Mouse (Mus musculus) hindbrain, postnatal 0 days (tissue): ENCODE data around the gene Kctd19. TPM values are rescaled to one million over a fixed set of nuclear protein-coding genes. Genes with fewer than 3 reads are reported as not detected.

Source experiments
- ATAC-seq: fragments of 200-750 bp; cut with Nextera tagmentation; 2 replicates; pipeline ENCODE4 v1.8.0; 2017; ENCODE audit warnings: mild to moderate bottlenecking, moderate TSS enrichment, moderate library complexity
- DNase-seq: peaks from one replicate; pipeline ENCODE4 v3.0.0-alpha.2; 2015; ENCODE audit warnings: low spot score
- H3K27ac ChIP-seq: fragments of 300-500 bp; sonication (generic); 2 replicates; pipeline ENCODE4 v1.5.1; 2014; ENCODE audit warnings: mild to moderate bottlenecking
- H3K27me3 ChIP-seq: fragments of 300-500 bp; sonication (generic); 2 replicates; pipeline ENCODE4 v1.6.1; 2014; ENCODE audit warnings: low read length, mixed read lengths; ENCODE audit not compliant: insufficient read depth
- H3K36me3 ChIP-seq: fragments of 300-500 bp; sonication (generic); 2 replicates; pipeline ENCODE4 v1.6.1; 2014; ENCODE audit warnings: low read length, mixed read lengths; ENCODE audit not compliant: insufficient read depth
- H3K4me1 ChIP-seq: fragments of 300-500 bp; sonication (generic); 2 replicates; pipeline ENCODE4 v1.6.1; 2014; ENCODE audit warnings: antibody characterized with exemption, low read length, mixed read lengths; ENCODE audit not compliant: insufficient read depth
- H3K4me2 ChIP-seq: fragments of 300-500 bp; sonication (generic); 2 replicates; pipeline ENCODE4 v1.6.1; 2014; ENCODE audit warnings: low read depth, mild to moderate bottlenecking, low read length, moderate library complexity, mixed read lengths
- H3K4me3 ChIP-seq: fragments of 300-500 bp; sonication (generic); 2 replicates; pipeline ENCODE4 v1.5.1; 2014; ENCODE audit warnings: low read length
- H3K9ac ChIP-seq: fragments of 300-500 bp; sonication (generic); replicated peaks from 2 replicates; pipeline ENCODE4 v1.6.1; 2014; ENCODE audit warnings: mild to moderate bottlenecking, low read length, moderate library complexity, mixed read lengths
- H3K9me3 ChIP-seq: fragments of 300-500 bp; sonication (generic); 2 replicates; pipeline ENCODE4 v1.6.1; 2016; ENCODE audit warnings: low read length, mixed read lengths
- CTCF ChIP-seq: IDR thresholded peaks from 2 replicates; pipeline ENCODE4 v1.5.1; 2016; ENCODE audit warnings: antibody characterized with exemption, control low read depth, low read depth
- WGBS: fragments of 180-500 bp; shearing (Covaris S2); extraction: QIAGEN DNeasy Blood & Tissue Kit; methylation state at CpG from one replicate; pipeline ENCODE4 v1.1.7; 2014; 5-methylcytosine and 5-hydroxymethylcytosine counted together
- polyA plus RNA-seq: library from polyadenylated mRNA; unstranded; fragments of >200 nt; fragmentation: Nextera tagmentation; extraction: Ambion mirVana; gene quantifications from 2 replicates; pipeline ENCODE4 v1.2.1, GENCODE M21; 2015
- total RNA-seq: library from RNA; depleted of rRNA; stranded (reverse); fragments of >200 nt; gene quantifications from 2 replicates; pipeline ENCODE4 v1.2.3, GENCODE M21; 2014

Gene Kctd19
- total and polyA plus RNA-seq, 2 experiments from 2014 or later, result 0.09 to 0.16 TPM

DNA sequence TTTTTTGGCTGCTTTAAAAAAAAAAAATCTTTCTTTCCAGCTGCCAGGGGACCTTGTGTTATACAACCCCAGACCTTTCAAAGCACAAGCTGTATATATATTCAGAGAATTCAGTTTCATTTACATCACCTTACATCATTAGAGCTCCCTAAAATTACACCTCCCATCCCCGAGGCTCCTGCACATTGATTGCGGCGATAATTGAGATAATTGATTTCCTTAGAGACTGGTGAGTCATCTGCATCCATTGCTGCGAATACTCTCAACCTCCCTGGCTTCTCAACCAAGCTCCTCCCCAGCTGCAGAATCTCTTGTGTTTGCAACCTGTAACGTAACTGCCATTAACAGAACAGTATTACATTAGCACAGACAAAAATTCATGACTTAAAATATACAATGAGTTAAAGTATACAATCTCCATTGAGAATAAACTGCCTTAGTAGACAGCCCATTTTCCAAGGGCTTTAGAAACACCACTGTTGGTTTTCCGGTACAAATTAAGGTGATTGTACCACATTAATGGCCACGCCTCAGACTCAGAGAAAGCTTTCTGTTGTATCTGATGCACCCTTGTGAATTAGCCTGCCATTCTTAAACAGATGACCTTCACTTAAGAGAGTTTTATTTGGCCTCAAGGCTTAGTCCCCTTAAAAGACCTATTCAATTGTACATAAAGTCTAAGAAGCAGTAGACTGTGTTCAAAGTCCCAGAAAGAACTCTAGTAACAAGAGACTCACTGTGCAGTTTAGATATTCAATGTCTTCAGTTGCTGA lies 18.6 kb upstream of the Kctd19 start:
- no peak overlapping the region for H3K4me3 ChIP-seq
- H3K4me2 ChIP-seq, result no peak overlapping the region
- ATAC-seq (no peak), DNase-seq (no peak)
- no peaks in the 10 kb centered on the region for H3K36me3 ChIP-seq
- 52% methylated on average over 7 of the region's 7 CpGs for WGBS
- H3K9ac ChIP-seq, result no peak overlapping the region
- H3K9me3 ChIP-seq, result no peaks in the 10 kb centered on the region
- TF ChIP-seq CTCF, result no peak
- H3K27me3 ChIP-seq, result no peaks in the 10 kb centered on the region
- H3K27ac ChIP-seq, result no peak overlapping the region
- H3K4me1 ChIP-seq, result peaks cover 11% of the 10 kb centered on the region

DNA sequence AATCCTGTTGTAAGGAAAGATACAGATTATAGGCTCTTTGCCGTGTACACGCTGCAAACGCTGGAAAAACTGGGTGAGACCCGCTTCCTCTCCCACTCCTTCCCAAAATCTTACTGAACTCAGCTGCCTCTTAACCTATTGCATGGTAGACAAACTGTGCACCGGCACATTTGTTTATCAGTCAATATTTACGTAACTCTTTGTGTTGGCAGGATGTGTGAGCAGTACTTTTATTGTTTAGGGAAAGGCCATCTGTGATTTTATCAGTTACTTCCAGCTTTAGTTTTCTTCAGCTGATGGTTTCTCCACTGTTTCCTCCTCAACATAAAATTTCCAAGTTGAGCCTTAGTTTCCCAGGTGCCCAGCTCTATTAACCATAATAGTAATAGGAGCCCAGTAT lies 13.6 kb upstream of the Kctd19 start:
- Histone ChIP-seq H3K27ac (no peak overlapping the region), H3K4me1 (no peaks in the 10 kb centered on the region), H3K36me3 (no peaks in the 10 kb centered on the region), H3K9ac (no peak overlapping the region), H3K9me3 (no peaks in the 10 kb centered on the region), H3K4me2 (no peak overlapping the region), H3K4me3 (no peak overlapping the region), H3K27me3 (no peaks in the 10 kb centered on the region)
- ATAC-seq, result no peak
- TF ChIP-seq CTCF, result no peak
- 80% methylated on average over 6 of the region's 6 CpGs for WGBS
- no peak for DNase-seq

DNA sequence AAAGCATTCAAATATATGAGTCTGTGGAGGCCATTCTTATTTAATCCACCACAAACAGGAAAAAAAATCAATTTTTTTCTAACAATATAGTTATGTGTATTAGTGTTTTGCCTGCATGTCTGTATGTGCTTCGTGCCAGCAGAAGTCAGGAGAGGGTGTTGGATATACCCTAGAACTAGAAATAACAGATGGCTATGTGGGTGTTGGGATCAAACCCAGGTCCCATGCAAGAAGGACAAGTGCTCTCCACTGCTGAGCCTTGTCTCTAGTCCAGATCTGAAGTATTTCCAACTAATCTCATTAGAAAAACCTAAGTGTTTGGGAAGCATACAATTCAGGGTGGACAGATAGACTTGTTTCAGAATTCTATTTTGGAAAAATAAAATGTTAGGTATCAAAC lies 8.7 kb upstream of the Kctd19 start:
- H3K9ac ChIP-seq, result no peak overlapping the region
- WGBS, result 68% methylated on average over 1 of the region's 1 CpGs
- no peaks in the 10 kb centered on the region for H3K4me1 ChIP-seq
- no peak overlapping the region for H3K27ac ChIP-seq
- no peaks in the 10 kb centered on the region for H3K27me3 ChIP-seq
- no peak overlapping the region for H3K4me2 ChIP-seq
- H3K36me3 ChIP-seq, result no peaks in the 10 kb centered on the region
- TF ChIP-seq CTCF, result no peak
- no peak overlapping the region for H3K4me3 ChIP-seq
- DNase-seq (no peak), ATAC-seq (no peak)
- no peaks in the 10 kb centered on the region for H3K9me3 ChIP-seq

DNA sequence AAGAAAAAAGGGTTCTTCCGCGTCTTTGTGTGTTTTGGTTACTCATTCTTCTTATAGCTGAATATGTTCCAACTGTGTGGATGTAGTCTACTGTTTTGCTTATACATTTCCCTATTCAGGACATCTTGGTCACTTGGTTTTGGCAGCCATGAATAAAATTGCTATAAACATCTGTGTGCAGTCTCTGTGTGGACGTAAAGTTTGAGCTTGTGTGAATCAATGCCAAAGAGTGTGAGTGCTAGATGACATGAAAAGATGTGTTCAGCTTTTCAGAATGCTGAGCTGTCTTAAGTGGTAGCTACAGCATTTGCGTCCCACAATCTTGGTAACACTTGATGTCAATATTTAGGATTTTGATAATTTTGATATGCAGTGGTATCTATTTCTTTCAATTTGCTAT lies 6.5 kb upstream of the Kctd19 start:
- Histone ChIP-seq H3K36me3 (no peaks in the 10 kb centered on the region), H3K4me2 (no peak overlapping the region), H3K9me3 (no peaks in the 10 kb centered on the region), H3K27ac (no peak overlapping the region), H3K4me1 (no peaks in the 10 kb centered on the region), H3K27me3 (no peaks in the 10 kb centered on the region), H3K9ac (no peak overlapping the region), H3K4me3 (no peak overlapping the region)
- WGBS, result 90% methylated on average over 4 of the region's 4 CpGs
- ATAC-seq, result no peak
- DNase-seq, result no peak
- TF ChIP-seq CTCF, result no peak

DNA sequence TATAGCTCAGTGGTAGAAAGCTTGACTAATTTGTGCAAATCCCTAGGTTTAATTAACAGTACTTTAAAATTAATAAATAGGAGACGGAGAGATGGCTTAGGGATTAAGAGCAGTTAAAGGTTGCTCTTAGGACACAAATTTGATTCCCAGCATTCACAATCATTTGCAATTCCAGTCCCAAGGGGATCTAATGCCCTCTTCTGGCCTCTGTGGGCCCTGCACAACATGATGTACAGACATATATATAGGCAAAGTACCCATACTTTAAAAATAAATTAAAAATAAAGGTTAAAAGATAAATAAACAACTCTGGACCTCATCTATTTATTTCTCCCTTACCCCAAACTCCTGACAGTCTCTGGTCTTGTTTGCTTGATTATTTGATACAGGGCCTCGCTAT lies 5.7 kb upstream of the Kctd19 start:
- H3K36me3 ChIP-seq, result no peaks in the 10 kb centered on the region
- ATAC-seq, result no peak

DNA sequence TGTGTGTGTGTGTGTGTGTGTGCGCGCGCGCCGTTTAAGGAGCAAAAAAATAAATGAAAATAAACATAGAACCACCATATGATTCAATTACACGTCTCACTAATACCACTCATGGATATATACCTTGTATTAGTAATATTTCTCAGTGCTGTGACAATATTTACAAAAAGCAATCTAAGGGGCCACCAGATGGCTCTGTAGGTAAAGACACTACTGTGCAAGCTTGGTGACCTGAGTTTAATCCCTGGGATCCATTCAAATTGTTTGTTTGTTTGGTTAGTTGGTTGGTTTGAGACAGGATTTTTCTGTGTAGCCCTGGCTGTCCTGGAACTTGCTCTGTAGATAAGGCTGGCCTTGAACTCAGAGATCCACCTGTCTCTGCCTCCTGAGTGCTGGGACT lies 3.4 kb downstream of the Kctd19 start:
- no peak overlapping the region for H3K4me2 ChIP-seq
- H3K9me3 ChIP-seq, result no peaks in the 10 kb centered on the region
- peaks cover 6% of the 10 kb centered on the region for H3K4me1 ChIP-seq
- ATAC-seq, result no peak
- WGBS, result 95% methylated on average over 6 of the region's 6 CpGs
- H3K9ac ChIP-seq, result no peak overlapping the region
- peaks cover 3% of the 10 kb centered on the region; the same call in 1 of the 2 replicates for H3K27me3 ChIP-seq
- H3K36me3 ChIP-seq, result no peaks in the 10 kb centered on the region
- TF ChIP-seq CTCF, result peak; percentile 18; the same call in 1 of the 2 replicates
- H3K4me3 ChIP-seq, result no peak overlapping the region
- H3K27ac ChIP-seq, result no peak overlapping the region
- DNase-seq, result no peak

More for the DNA sequence above, 5.7 kb upstream of the Kctd19 start:
- DNase-seq, result no peak
- Histone ChIP-seq H3K4me3 (no peak overlapping the region), H3K27me3 (peaks cover 3% of the 10 kb centered on the region; the same call in 1 of the 2 replicates), H3K9me3 (no peaks in the 10 kb centered on the region), H3K4me2 (no peak overlapping the region), H3K9ac (no peak overlapping the region), H3K27ac (no peak overlapping the region), H3K4me1 (no peaks in the 10 kb centered on the region)
- WGBS, result 78% methylated on average over 2 of the region's 2 CpGs
- TF ChIP-seq CTCF, result 0 out of 2 replicates have a peak, but pooled peaks have one; percentile 10

DNA sequence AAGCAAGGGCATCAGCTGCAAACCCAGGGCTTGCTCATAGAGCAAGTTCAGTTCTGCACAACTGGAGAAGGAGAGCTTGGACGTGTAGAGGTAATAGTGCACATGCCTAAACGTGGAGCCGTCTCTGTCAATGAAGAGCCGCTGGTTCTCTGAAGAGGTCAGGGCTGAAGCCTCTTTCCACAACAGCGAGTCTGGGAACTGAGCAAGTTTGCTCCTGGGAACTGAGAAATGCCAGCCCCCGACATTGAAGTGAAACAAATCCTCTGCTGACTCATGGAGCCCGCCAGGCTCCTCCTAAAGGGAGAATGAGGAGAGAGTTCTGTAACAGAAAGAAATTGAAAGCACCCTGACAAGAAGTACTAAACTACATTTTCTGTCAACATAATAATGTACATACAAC lies 5.0 kb downstream of the Kctd19 start:
- TF ChIP-seq CTCF, result no peak
- Histone ChIP-seq H3K36me3 (no peaks in the 10 kb centered on the region), H3K4me2 (no peak overlapping the region), H3K9me3 (no peaks in the 10 kb centered on the region), H3K4me3 (no peak overlapping the region), H3K27ac (no peak overlapping the region), H3K4me1 (peaks cover under 1% of the 10 kb centered on the region), H3K9ac (no peak overlapping the region), H3K27me3 (no peaks in the 10 kb centered on the region)
- no peak for DNase-seq
- WGBS, result 67% methylated on average over 7 of the region's 7 CpGs
- ATAC-seq, result no peak
